Mouse (Mus musculus) gastrocnemius, postnatal 10 days (tissue): Measurements from ENCODE around the gene Rora. TPM values are rescaled to one million over a fixed set of nuclear protein-coding genes. Genes with fewer than 3 reads are reported as not detected.
A peak's percentile ranks its signal among the peaks of the same experiment; 100 is the strongest.

Experiments
- DNase-seq: peaks from one replicate; pipeline ENCODE4 v3.0.0; 2021; ENCODE audit warnings: mixed read lengths
- total RNA-seq, 2 experiments: library from RNA; stranded (reverse); gene quantifications; 2 replicates each; pipeline ENCODE4 v1.2.3; 2021

The Rora gene
- total RNA-seq, 2 experiments from 2014 or later = 56.0 to 63.5 TPM

- no peak for DNase-seq
Measured at GRCm38 (mm10) chr9:69013186-69013715, 359.7 kb downstream of the Rora start.

- no peak for DNase-seq
Measured at GRCm38 (mm10) chr9:69014203-69014602, 360.6 kb downstream of the Rora start.

DNA sequence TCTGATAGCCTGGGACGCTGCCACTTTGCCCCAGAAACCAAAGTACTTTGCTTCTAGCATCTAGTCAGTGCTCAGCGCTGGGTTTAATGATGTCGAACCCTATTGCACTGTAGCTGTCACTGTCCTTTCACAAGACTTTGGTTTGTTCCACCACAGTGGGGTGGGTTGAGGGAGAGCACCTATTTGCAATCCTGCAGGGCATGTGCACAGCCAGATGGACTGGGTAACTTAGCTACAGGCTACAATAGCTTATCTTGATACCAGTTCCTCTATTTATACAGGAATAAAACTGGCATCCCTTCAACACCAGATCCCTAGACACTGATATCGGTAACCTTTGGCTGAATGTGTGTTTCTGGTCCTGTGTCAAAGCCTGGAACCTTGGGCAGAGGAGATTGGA lies 366.8 kb downstream of the Rora start:
- DNase-seq = no peak

GRCm38 (mm10) chr9:69021482-69021881 lies 367.9 kb downstream of the Rora start:
- no peak for DNase-seq

DNA sequence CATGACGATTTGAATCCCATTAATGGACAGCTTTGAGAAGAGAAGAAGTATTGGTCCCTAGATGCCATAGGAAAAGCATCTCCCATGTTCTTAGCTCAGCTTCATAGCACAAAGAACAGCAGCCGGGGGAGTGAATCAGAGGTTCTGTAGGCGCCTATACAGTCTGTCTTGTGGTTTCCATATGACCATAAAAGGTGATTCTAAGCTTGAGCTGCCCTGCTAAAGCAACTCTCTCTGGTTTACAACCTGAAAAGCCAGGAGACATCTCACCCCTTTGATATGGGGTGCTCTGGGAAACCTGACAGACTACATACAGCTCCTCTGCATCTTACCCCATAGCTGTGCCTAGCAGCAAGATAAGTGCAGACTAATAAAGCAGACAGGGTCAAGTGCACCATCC lies 369.7 kb downstream of the Rora start:
- DNase-seq = no peak

- no peak for DNase-seq
Measured at GRCm38 (mm10) chr9:69028177-69028576, 374.6 kb downstream of the Rora start.

GRCm38 (mm10) chr9:69034301-69034871 lies 380.8 kb downstream of the Rora start:
- DNase-seq = no peak

DNA sequence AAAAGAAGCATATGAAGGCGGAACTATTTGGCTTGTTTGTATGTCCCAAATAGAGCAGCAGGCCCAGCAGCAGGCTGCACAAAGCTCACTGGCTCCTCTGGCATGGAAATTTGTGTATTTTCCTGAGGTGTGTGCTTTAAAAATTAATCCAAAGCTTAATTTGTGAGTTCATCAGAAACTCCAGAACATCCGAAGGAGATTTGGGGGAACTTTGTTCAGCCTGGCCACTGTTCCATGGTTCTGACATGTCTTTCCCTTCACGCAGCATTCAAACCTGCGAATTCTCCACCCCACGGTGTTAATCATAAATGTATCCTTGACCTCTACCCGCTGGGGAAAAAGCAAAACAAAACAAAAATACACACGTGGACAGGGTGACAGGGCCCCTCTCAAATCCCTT lies 381.9 kb downstream of the Rora start:
- no peak for DNase-seq

- DNase-seq = no peak
Measured at GRCm38 (mm10) chr9:69036296-69036695, 382.7 kb downstream of the Rora start.

DNA sequence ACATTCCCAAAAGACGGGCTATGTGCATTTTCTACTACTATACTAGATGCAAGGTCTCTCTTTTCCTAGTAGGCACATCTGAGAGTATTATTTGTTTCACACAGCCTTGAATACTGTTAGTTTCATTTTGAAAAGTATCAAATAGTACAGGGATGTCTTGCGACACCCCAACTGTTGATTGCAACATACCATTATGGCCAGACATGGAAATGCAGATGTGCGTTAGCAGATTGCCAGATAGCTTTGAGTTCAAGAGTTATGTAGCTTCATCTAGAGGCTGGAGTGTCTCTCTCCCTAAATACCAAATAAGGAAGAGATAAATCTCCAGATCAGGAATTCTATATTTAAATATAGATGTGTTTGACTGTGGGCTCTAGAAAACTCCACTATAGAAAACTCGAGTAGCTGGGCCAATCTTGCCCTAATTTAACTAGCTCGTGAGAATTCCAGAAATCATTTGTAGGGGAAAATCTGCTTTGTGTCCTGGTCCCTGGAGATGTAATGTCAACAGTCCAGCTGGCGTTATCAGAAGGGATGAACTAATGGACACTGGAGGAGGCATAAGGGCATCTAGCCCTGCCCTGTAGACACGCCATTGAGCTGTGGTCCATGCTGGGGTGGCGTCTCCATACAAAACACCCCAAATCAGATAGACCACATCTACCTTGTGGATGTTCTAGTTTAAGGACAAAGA lies 390.5 kb downstream of the Rora start:
- DNase-seq = no peak

DNA sequence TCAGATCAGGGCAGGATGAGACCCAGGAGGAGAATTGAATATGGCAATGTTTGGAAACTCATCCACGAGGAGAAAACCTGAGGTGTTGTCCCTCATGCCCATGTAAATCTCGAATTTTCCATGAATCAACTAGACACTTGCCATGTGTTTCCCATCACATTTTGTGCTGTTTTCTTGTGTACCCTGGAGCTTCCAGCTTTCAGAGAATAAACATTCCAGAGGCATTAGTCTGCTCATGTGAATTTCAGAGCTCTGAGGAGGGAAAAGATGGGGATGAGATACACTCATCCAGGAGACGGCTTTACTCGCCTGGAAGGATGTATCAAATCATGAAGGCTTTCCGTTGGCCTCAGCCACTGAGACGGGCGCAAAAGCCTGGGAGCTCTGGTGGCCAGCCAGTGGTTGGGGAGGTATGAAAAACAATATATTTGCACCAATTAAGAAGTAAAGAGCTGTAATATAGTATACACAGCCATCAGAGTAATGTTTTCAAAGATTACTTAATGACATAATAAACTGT lies 391.1 kb downstream of the Rora start:
- no peak for DNase-seq

DNA sequence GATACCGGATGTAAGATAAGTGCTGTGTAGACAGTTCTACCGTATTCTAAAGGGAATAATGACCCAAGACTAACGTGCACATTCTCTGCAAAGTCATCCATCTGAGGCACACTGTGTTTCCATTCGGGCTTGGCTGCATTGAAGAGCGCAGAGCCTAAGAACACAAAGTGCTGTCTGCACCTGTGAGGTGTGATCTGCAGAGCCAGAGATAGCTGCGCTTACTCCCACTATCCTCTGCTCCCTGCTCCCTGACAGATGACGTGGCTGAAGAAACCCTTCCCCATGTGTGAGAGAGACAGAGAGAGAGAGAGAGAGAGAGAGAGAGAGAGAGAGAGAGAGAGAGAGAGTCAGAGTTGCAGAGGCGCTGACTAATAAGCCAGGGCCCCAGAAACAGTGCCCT lies 392.3 kb downstream of the Rora start:
- no peak for DNase-seq

DNA sequence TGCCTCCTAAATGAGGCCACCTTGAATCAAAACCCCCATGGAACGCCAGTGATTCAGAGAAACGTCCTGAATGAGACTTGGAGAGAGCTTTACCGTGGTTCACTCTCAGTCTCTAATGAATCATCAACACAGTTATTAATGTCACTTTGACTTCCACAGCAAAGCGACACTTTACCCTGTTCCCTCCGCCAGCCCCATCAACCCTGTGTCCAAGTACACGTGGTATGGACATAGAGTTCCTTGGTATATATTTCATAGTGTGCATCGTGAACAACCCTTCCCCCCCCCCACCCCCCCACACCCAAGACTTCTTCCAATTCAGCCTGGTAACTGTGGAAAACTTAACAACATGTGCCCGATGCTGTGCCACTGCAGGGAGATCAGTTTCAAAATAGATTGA lies 397.3 kb downstream of the Rora start:
- DNase-seq = no peak

DNA sequence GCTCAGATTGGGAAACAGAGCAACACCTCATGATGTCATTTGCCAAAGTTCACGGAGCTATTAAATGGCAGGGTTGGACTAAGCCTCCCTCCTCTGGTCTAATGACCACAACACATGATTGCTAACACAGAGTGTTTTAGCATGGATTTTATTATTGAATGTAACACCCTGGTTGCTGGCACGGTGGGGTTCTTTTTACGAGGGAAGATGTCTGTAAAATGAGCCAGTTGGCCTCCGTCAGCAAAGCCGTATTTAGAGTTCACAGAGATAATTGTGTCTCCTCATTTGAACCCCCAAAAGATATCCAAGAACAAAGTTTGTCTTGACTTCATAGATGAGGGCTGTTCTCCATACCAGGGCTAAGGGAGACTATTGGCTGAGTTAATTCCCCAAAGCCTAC lies 398.3 kb downstream of the Rora start:
- DNase-seq = no peak

DNA sequence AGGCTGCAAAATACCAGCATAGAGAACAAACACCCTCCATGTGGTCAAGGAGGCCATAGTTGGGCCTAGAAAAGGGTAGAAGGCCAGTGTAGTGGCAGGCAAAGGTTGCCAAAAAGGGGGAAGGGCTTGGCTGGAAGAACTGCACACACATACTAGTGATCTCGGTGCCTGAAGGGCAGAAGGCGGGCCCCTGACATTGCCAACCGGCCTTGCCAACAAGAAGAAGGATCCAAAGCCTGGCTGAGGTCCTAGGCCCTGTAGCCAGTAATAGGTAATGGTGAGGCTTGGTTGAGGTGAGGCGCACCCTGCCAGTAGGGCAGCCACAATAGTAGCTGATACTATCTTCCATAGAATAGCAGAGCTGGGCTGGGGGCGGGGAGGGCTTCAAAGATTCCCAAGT lies 401.7 kb downstream of the Rora start:
- DNase-seq = peak; percentile 36

DNA sequence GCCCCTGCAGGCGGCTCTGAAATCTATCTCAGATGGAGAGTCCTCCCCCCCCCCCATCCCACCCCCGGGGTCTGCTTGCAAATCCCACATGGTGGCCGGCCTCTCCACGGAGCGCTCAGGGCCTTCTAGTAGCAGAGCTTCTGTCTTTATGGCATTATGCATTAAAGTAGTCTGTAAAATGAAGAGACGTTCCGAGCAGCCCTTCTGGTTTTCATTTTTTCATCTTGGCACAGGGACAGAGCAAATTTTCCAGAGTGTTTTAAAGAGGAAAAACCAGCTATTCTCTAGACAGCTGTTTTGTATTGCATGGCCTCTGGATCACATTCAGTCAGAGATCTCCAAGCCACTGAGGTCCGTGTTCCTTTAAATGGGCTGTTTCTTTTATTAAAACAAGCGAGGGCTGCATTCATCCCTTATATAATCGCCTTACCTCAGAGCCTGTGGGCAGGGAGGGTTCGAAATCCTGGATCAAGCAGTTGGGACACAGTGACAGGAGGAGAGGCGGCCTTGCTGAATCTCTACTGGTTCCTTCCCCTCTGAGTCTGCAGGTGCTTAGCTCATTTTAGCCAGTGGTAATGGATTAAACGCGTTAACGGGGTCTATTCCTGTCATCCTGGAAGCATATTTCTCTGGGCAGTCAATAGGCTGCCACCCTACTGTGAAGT lies 417.7 kb downstream of the Rora start:
- DNase-seq = no peak

- no peak for DNase-seq
Measured at GRCm38 (mm10) chr9:69073271-69073670, 419.7 kb downstream of the Rora start.

- no peak for DNase-seq
Measured at GRCm38 (mm10) chr9:69084086-69084719, 430.6 kb downstream of the Rora start.

DNA sequence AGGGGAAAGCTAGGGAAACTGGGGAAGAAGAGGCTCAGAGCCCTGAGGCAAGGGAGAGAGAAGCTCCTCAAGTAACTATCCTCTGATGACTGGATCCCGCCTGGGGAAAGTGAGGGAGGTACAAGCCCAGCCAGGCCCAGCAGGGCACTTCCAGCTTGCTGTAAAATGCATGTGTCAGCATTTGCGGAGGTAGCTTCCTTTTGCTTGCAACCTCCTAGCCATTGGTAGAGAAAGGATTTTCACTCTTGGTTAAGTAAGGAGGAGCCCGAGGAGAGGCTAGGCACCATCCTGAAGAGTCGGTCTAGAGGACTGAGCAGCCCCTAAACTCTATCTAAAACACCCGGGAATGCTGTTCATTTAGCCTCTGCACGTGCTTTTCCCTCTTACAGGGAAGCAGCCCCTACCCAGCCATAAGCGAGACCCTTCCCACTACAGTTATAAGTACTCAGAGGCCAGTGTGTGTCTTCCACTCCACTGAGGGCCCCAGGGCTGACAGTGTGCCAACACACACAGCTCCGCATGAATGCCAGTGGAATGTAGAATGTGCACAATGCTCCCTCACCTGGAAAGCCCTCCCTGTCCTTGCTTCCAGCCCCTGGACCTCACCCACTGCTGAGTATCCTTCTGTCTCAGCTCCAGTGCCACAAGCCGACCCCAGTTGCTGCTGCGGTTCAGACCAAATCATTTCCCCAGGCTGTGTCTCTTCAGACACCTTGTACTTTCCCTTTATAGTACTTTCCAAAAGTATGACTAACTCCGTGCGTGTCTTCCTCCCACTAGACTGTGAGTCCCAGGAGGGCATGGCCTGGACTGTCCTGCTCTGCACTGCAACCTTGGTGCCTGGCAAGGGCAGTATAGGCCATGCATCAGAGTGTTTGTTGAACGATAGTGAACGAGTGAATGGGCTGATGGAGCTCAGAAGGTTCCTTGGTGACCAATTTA lies 431.4 kb downstream of the Rora start:
- no peak for DNase-seq

- no peak for DNase-seq
Measured at GRCm38 (mm10) chr9:69086844-69087243, 433.3 kb downstream of the Rora start.

- DNase-seq = no peak
Measured at GRCm38 (mm10) chr9:69087325-69087724, 433.7 kb downstream of the Rora start.
